Mouse (Mus musculus): ENCODE measurements around the gene Cwc27. TPM values are rescaled to one million over a fixed set of nuclear protein-coding genes. Genes with fewer than 3 reads are reported as not detected.

The Cwc27 gene
- polyA plus RNA-seq, 1 experiment from 2014 or later, result 7.0 TPM

DNA sequence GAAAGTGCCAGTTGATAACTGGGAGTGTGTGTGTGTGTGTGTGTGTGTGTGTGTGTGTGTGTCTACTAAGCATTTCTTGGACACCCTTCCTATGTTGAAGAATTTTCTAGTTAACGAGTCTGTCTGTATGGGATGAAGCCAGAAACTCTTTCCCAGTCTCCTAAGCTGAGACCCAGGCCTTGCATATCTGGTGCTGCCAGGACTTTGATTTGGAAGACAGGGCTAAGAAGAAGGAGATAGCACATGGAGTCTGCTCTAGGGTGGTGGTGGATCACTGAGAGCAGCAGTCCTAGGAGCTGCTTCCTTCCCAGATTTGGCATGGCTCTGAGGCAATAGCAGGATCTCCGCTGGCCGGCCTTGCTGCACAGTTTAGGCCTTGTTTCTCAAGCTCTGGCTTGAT, 215.2 kb downstream of the Cwc27 start:
- Histone ChIP-seq H3K27ac (ENCODE audit: low read length) (no peak overlapping the region), H3K27me3 (ENCODE audit: control insufficient read depth, insufficient read depth, low read depth, low read length) (no peaks in the 10 kb centered on the region), H3K4me1 (ENCODE audit: control insufficient read depth, low read depth, low read length) (no peaks in the 10 kb centered on the region), H3K9me3 (replicated peaks; ENCODE audit: control insufficient read depth, low read length) (no peaks in the 10 kb centered on the region), H3K4me2 (ENCODE audit: low read depth, low read length) (no peak overlapping the region), H3K9ac (ENCODE audit: low read depth, low read length) (no peak overlapping the region), H3K4me3 (ENCODE audit: low read depth, low read length) (no peak overlapping the region), H3K36me3 (ENCODE audit: control insufficient read depth, insufficient read depth) (no peaks in the 10 kb centered on the region)
- 81% methylated on average over 3 of the region's 3 CpGs for WGBS (ENCODE audit: insufficient replicate concordance)
- ATAC-seq (ENCODE audit: low read depth), result no peak

DNA sequence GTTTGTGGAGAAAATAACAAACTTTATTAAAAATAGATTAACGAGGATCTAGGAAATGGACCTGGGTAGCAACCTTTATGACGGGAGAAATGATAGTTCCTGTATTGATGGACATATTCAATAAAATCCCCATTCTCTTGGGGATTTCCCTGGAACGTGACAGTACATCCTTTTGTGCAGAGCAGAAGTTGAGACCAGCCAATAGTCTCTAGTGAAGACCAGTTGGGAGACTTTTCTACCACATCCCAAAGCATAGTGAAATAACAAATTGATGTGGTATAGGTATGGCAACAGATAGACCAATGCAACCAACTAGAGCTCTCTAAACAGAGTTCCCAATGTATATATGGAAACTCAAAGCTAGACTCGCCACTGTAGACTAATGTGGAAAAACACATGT, 220.7 kb downstream of the Cwc27 start:
- Histone ChIP-seq H3K27ac (ENCODE audit: low read length) (no peak overlapping the region), H3K9ac (ENCODE audit: low read depth, low read length) (no peak overlapping the region), H3K36me3 (ENCODE audit: control insufficient read depth, insufficient read depth) (no peaks in the 10 kb centered on the region), H3K4me2 (ENCODE audit: low read depth, low read length) (no peak overlapping the region), H3K4me1 (ENCODE audit: control insufficient read depth, low read depth, low read length) (no peaks in the 10 kb centered on the region), H3K9me3 (replicated peaks; ENCODE audit: control insufficient read depth, low read length) (no peaks in the 10 kb centered on the region), H3K4me3 (ENCODE audit: low read depth, low read length) (no peak overlapping the region), H3K27me3 (ENCODE audit: control insufficient read depth, insufficient read depth, low read depth, low read length) (no peaks in the 10 kb centered on the region)
- 65% methylated on average over 4 of the region's 4 CpGs for WGBS (ENCODE audit: insufficient replicate concordance)
- no peak for ATAC-seq (ENCODE audit: low read depth)

DNA sequence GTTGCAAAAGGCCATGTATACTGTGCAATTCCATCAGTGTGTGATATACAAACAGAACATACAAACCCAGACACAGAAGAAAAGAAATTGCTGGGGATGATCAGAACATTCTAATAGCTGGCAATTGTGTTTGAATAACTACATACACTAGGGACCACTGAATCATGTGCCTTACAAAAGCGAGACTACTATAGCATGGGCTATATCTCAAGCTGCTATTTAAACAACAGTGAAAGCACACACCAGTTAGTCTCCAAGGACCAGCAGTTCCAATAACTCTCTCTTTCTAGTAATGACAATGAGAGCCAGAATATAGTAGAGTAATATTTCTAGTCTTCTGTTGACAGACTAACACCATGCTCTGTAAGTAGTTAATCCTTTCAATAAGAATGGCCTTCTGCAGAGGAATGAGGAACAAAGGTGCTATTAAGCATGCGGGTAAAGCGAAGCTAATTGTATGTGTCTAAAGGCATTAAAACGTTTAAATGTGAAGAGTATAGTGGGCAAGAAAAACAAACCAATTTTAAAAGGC, 222.1 kb downstream of the Cwc27 start:
- WGBS (ENCODE audit: insufficient replicate concordance), result 71% methylated on average over 4 of the region's 4 CpGs

DNA sequence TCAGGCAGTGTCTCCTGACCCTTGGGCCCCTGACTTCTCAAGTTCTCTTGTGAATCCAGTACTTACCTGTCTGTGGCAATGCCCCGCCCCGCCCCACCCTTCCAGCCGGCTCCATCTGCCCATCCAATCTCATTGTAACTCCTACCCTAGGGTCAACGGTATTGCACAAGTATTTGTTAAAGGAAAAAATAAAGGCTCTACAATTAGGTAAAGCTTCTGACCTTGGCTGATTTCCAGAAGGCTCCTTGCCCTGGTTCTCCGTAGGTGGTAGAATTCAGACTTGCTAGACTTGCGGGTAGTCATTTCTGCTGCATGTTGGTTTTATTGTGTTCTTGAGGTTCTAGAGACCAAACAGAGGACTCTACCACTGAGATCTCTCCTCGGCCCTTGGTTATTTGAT, 226.0 kb downstream of the Cwc27 start:
- no peak for ATAC-seq (ENCODE audit: low read depth)
- Histone ChIP-seq H3K27me3 (ENCODE audit: control insufficient read depth, insufficient read depth, low read depth, low read length) (no peaks in the 10 kb centered on the region), H3K36me3 (ENCODE audit: control insufficient read depth, insufficient read depth) (no peaks in the 10 kb centered on the region), H3K27ac (ENCODE audit: low read length) (no peak overlapping the region), H3K4me2 (ENCODE audit: low read depth, low read length) (no peak overlapping the region), H3K4me1 (ENCODE audit: control insufficient read depth, low read depth, low read length) (no peaks in the 10 kb centered on the region), H3K9ac (ENCODE audit: low read depth, low read length) (no peak overlapping the region), H3K4me3 (ENCODE audit: low read depth, low read length) (no peak overlapping the region), H3K9me3 (replicated peaks; ENCODE audit: control insufficient read depth, low read length) (no peaks in the 10 kb centered on the region)
- 76% methylated on average over 7 of the region's 7 CpGs for WGBS (ENCODE audit: insufficient replicate concordance)

More for the DNA sequence above, 222.1 kb downstream of the Cwc27 start:
- H3K4me2 ChIP-seq (ENCODE audit: low read depth, low read length), result no peak overlapping the region
- no peaks in the 10 kb centered on the region for H3K27me3 ChIP-seq (ENCODE audit: control insufficient read depth, insufficient read depth, low read depth, low read length)
- no peak overlapping the region for H3K27ac ChIP-seq (ENCODE audit: low read length)
- H3K4me1 ChIP-seq (ENCODE audit: control insufficient read depth, low read depth, low read length), result no peaks in the 10 kb centered on the region
- no peaks in the 10 kb centered on the region for H3K36me3 ChIP-seq (ENCODE audit: control insufficient read depth, insufficient read depth)
- H3K4me3 ChIP-seq (ENCODE audit: low read depth, low read length), result no peak overlapping the region
- no peaks in the 10 kb centered on the region for H3K9me3 ChIP-seq (replicated peaks; ENCODE audit: control insufficient read depth, low read length)
- H3K9ac ChIP-seq (ENCODE audit: low read depth, low read length), result no peak overlapping the region
- no peak for ATAC-seq (ENCODE audit: low read depth)

DNA sequence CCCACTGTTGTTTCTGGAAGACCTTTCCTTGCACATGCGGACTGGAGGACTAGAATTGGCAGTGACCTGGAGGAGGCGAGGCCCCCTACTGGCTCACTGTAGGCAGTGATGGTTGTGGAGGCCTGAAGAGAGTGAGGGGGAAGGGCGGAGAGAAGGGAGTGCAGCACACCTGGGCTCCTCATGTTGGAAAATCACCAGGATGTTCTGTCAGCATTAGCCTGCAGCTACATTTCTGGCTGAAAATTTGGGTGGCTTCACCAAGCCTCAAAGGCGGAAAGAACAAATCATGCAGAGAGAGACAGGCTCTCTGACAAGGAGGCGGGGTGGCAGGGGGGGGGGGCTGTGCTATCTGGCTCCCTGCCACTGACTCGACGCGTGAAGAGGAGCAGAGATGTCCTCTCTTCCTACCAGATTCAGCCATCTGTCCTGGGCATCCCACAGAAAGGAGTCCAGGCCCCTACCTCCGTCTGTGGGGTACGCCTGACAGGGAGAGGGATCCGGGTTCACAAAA, 226.8 kb downstream of the Cwc27 start:
- no peak overlapping the region for H3K9ac ChIP-seq (ENCODE audit: low read depth, low read length)
- no peaks in the 10 kb centered on the region for H3K9me3 ChIP-seq (replicated peaks; ENCODE audit: control insufficient read depth, low read length)
- no peak overlapping the region for H3K4me2 ChIP-seq (ENCODE audit: low read depth, low read length)
- 61% methylated on average over 11 of the region's 11 CpGs for WGBS (ENCODE audit: insufficient replicate concordance)
- H3K27ac ChIP-seq (ENCODE audit: low read length), result no peak overlapping the region
- no peak overlapping the region for H3K4me3 ChIP-seq (ENCODE audit: low read depth, low read length)
- no peak for ATAC-seq (ENCODE audit: low read depth)
- no peaks in the 10 kb centered on the region for H3K27me3 ChIP-seq (ENCODE audit: control insufficient read depth, insufficient read depth, low read depth, low read length)
- no peaks in the 10 kb centered on the region for H3K4me1 ChIP-seq (ENCODE audit: control insufficient read depth, low read depth, low read length)
- H3K36me3 ChIP-seq (ENCODE audit: control insufficient read depth, insufficient read depth), result no peaks in the 10 kb centered on the region

DNA sequence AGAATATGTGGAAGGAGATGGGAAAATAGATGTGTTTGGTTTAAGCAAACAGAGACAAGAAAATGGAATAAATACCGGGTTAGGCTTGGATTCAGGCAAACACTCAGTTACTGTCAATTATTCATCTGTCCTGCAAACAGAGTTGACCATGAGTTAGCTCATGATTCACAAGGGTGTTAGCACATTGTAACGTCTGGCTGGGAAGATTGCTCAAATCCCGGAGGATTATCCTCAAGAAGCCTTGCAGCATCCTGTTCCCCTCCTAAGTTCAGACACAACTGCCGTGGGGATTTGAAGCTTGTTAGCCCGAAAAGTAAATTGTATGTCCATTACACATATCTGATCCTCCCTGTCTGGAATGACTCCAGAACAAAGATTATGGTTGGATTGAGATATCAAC, 228.6 kb downstream of the Cwc27 start:
- Histone ChIP-seq H3K27me3 (ENCODE audit: control insufficient read depth, insufficient read depth, low read depth, low read length) (no peaks in the 10 kb centered on the region), H3K4me1 (ENCODE audit: control insufficient read depth, low read depth, low read length) (no peaks in the 10 kb centered on the region), H3K4me3 (ENCODE audit: low read depth, low read length) (no peak overlapping the region), H3K36me3 (ENCODE audit: control insufficient read depth, insufficient read depth) (no peaks in the 10 kb centered on the region), H3K9me3 (replicated peaks; ENCODE audit: control insufficient read depth, low read length) (no peaks in the 10 kb centered on the region), H3K4me2 (ENCODE audit: low read depth, low read length) (no peak overlapping the region), H3K27ac (ENCODE audit: low read length) (no peak overlapping the region), H3K9ac (ENCODE audit: low read depth, low read length) (no peak overlapping the region)
- WGBS (ENCODE audit: insufficient replicate concordance), result 60% methylated on average over 5 of the region's 5 CpGs
- no peak for ATAC-seq (ENCODE audit: low read depth)

Other genes with a start within 250 kb of the Cwc27 start
- gene Srek1ip1, start 24.7 kb downstream of the Cwc27 start, polyA plus RNA-seq (2015; fragmentation: Nextera tagmentation; extraction: Ambion mirVana), result 7.8 and 7.9 TPM in 2 replicates
- gene Shisal2b, start 46.8 kb upstream of the Cwc27 start, polyA plus RNA-seq (2015; fragmentation: Nextera tagmentation; extraction: Ambion mirVana), result not detected in 2 replicates
- 0.29 and 0.31 TPM in 2 replicates for gene Rgs7bp, start 237.8 kb upstream of the Cwc27 start, polyA plus RNA-seq (2015; fragmentation: Nextera tagmentation; extraction: Ambion mirVana)